Mouse (Mus musculus): ENCODE measurements around the gene Nfe2l3. TPM values are rescaled to one million over a fixed set of nuclear protein-coding genes. Genes with fewer than 3 reads are reported as not detected.
"Not testable (repeated sequence)": the region's sequence is repeated elsewhere in the genome, so short reads cannot be mapped to it uniquely, and the experiment has no call there.

Nfe2l3 gene
- polyA plus RNA-seq, 1 experiment from 2014 or later, result 4.0 TPM

GRCm38 (mm10) chr6:51470311-51471178, 38.1 kb downstream of the Nfe2l3 start, which contains the start of gene Cbx3:
Cbx3 (plus strand) TSS chr6:51470360.
- no peaks in the 10 kb centered on the region for H3K27me3 ChIP-seq (replicated peaks; ENCODE audit: control insufficient read depth, insufficient read depth, low read length)
- under 1% methylated on average over 36 of the region's 99 CpGs for WGBS
- DNase-seq (ENCODE audit: low spot score), result peak; percentile 97

GRCm38 (mm10) chr6:51471179-51471505, 38.7 kb downstream of the Nfe2l3 start:
- peaks cover 24% of the 10 kb centered on the region for H3K4me1 ChIP-seq (ENCODE audit: control insufficient read depth, insufficient read depth, low read length)

More at GRCm38 (mm10) chr6:51470311-51471178, 38.1 kb downstream of the Nfe2l3 start, which contains the start of gene Cbx3:
- peak within 1 kb of the TSS; percentile 100 for H3K9ac ChIP-seq (ENCODE audit: low read depth, low read length)
- H3K4me3 ChIP-seq (ENCODE audit: low read depth, low read length), result peak within 1 kb of the TSS; percentile 100
- H3K9me3 ChIP-seq (ENCODE audit: control insufficient read depth, low read length), result no peaks in the 10 kb centered on the region
- peaks cover 30% of the 10 kb centered on the region for H3K4me1 ChIP-seq (ENCODE audit: control insufficient read depth, insufficient read depth, low read length)
- peaks cover 48% of the 10 kb centered on the region for H3K36me3 ChIP-seq (ENCODE audit: control insufficient read depth, insufficient read depth, low read length)
- H3K27ac ChIP-seq (replicated peaks; ENCODE audit: low read depth, low read length), result peak within 1 kb of the TSS; percentile 100
- peak within 1 kb of the TSS; percentile 75 for H3K4me2 ChIP-seq (ENCODE audit: low read depth, low read length)
- ATAC-seq (ENCODE audit: low read depth), result peak; percentile 82

GRCm38 (mm10) chr6:51471782-51472181, 39.3 kb downstream of the Nfe2l3 start:
- ATAC-seq (ENCODE audit: low read depth), result no peak

More at GRCm38 (mm10) chr6:51471179-51471505, 38.7 kb downstream of the Nfe2l3 start:
- Histone ChIP-seq H3K4me3 (ENCODE audit: low read depth, low read length) (peak overlapping the region; percentile 100), H3K36me3 (ENCODE audit: control insufficient read depth, insufficient read depth, low read length) (peaks cover 48% of the 10 kb centered on the region), H3K9ac (ENCODE audit: low read depth, low read length) (peak overlapping the region; percentile 100), H3K27ac (replicated peaks; ENCODE audit: low read depth, low read length) (peak overlapping the region; percentile 100), H3K27me3 (replicated peaks; ENCODE audit: control insufficient read depth, insufficient read depth, low read length) (no peaks in the 10 kb centered on the region), H3K4me2 (ENCODE audit: low read depth, low read length) (peak overlapping the region; percentile 75), H3K9me3 (ENCODE audit: control insufficient read depth, low read length) (no peaks in the 10 kb centered on the region)
- ATAC-seq (ENCODE audit: low read depth) (no peak), DNase-seq (ENCODE audit: low spot score) (no peak)
- WGBS, result 1% methylated on average over 10 of the region's 10 CpGs

GRCm38 (mm10) chr6:51472213-51472612, 39.7 kb downstream of the Nfe2l3 start:
- 36% methylated on average over 4 of the region's 4 CpGs for WGBS
- no peaks in the 10 kb centered on the region for H3K27me3 ChIP-seq (replicated peaks; ENCODE audit: control insufficient read depth, insufficient read depth, low read length)
- H3K4me2 ChIP-seq (ENCODE audit: low read depth, low read length), result peak overlapping the region; percentile 75
- DNase-seq (ENCODE audit: low spot score) (no peak), ATAC-seq (ENCODE audit: low read depth) (no peak)
- H3K9ac ChIP-seq (ENCODE audit: low read depth, low read length), result peak overlapping the region; percentile 100
- no peaks in the 10 kb centered on the region for H3K9me3 ChIP-seq (ENCODE audit: control insufficient read depth, low read length)
- H3K27ac ChIP-seq (replicated peaks; ENCODE audit: low read depth, low read length), result 0 out of 2 replicates have a peak overlapping the region, but pooled peaks have one; percentile 6
- H3K4me1 ChIP-seq (ENCODE audit: control insufficient read depth, insufficient read depth, low read length), result peaks cover 20% of the 10 kb centered on the region
- peak overlapping the region; percentile 100 for H3K4me3 ChIP-seq (ENCODE audit: low read depth, low read length)
- peaks cover 46% of the 10 kb centered on the region for H3K36me3 ChIP-seq (ENCODE audit: control insufficient read depth, insufficient read depth, low read length)

More at GRCm38 (mm10) chr6:51471782-51472181, 39.3 kb downstream of the Nfe2l3 start:
- Histone ChIP-seq H3K27ac (replicated peaks; ENCODE audit: low read depth, low read length) (peak overlapping the region; percentile 100), H3K9me3 (ENCODE audit: control insufficient read depth, low read length) (no peaks in the 10 kb centered on the region), H3K4me3 (ENCODE audit: low read depth, low read length) (peak overlapping the region; percentile 100), H3K4me2 (ENCODE audit: low read depth, low read length) (peak overlapping the region; percentile 75), H3K4me1 (ENCODE audit: control insufficient read depth, insufficient read depth, low read length) (peaks cover 20% of the 10 kb centered on the region), H3K36me3 (ENCODE audit: control insufficient read depth, insufficient read depth, low read length) (peaks cover 46% of the 10 kb centered on the region), H3K27me3 (replicated peaks; ENCODE audit: control insufficient read depth, insufficient read depth, low read length) (no peaks in the 10 kb centered on the region), H3K9ac (ENCODE audit: low read depth, low read length) (peak overlapping the region; percentile 100)
- DNase-seq (ENCODE audit: low spot score), result no peak
- 5% methylated on average over 3 of the region's 3 CpGs for WGBS

GRCm38 (mm10) chr6:51479136-51479731, 46.8 kb downstream of the Nfe2l3 start:
- DNase-seq (ENCODE audit: low spot score), result no peak
- H3K27me3 ChIP-seq (replicated peaks; ENCODE audit: control insufficient read depth, insufficient read depth, low read length), result no peaks in the 10 kb centered on the region
- no peaks in the 10 kb centered on the region for H3K9me3 ChIP-seq (ENCODE audit: control insufficient read depth, low read length)
- no peak overlapping the region for H3K4me3 ChIP-seq (ENCODE audit: low read depth, low read length)
- ATAC-seq (ENCODE audit: low read depth), result no peak
- no peak overlapping the region for H3K4me2 ChIP-seq (ENCODE audit: low read depth, low read length)
- WGBS, result 94% methylated on average over 4 of the region's 4 CpGs
- H3K4me1 ChIP-seq (ENCODE audit: control insufficient read depth, insufficient read depth, low read length), result no peaks in the 10 kb centered on the region
- no peak overlapping the region for H3K27ac ChIP-seq (replicated peaks; ENCODE audit: low read depth, low read length)
- no peak overlapping the region for H3K9ac ChIP-seq (ENCODE audit: low read depth, low read length)
- peaks cover 83% of the 10 kb centered on the region for H3K36me3 ChIP-seq (ENCODE audit: control insufficient read depth, insufficient read depth, low read length)

- 94% methylated on average over 8 of the region's 8 CpGs for WGBS
- DNase-seq (ENCODE audit: low spot score) (no peak), ATAC-seq (ENCODE audit: low read depth) (no peak)
- H3K4me1 ChIP-seq (ENCODE audit: control insufficient read depth, insufficient read depth, low read length), result no peaks in the 10 kb centered on the region
- H3K27me3 ChIP-seq (replicated peaks; ENCODE audit: control insufficient read depth, insufficient read depth, low read length), result no peaks in the 10 kb centered on the region
- peaks cover 64% of the 10 kb centered on the region for H3K36me3 ChIP-seq (ENCODE audit: control insufficient read depth, insufficient read depth, low read length)
- H3K9me3 ChIP-seq (ENCODE audit: control insufficient read depth, low read length), result no peaks in the 10 kb centered on the region
- no peak overlapping the region for H3K27ac ChIP-seq (replicated peaks; ENCODE audit: low read depth, low read length)
- no peak overlapping the region for H3K4me2 ChIP-seq (ENCODE audit: low read depth, low read length)
- H3K9ac ChIP-seq (ENCODE audit: low read depth, low read length), result no peak overlapping the region
- no peak overlapping the region for H3K4me3 ChIP-seq (ENCODE audit: low read depth, low read length)
Measured at GRCm38 (mm10) chr6:51481548-51481947, 49.1 kb downstream of the Nfe2l3 start.

- Histone ChIP-seq H3K9ac (ENCODE audit: low read depth, low read length) (no peak overlapping the region), H3K4me3 (ENCODE audit: low read depth, low read length) (no peak overlapping the region), H3K27me3 (replicated peaks; ENCODE audit: control insufficient read depth, insufficient read depth, low read length) (no peaks in the 10 kb centered on the region), H3K27ac (replicated peaks; ENCODE audit: low read depth, low read length) (no peak overlapping the region), H3K9me3 (ENCODE audit: control insufficient read depth, low read length) (0 out of 2 replicates have a peak, but pooled peaks cover 8% of the 10 kb centered on the region), H3K36me3 (ENCODE audit: control insufficient read depth, insufficient read depth, low read length) (peaks cover 44% of the 10 kb centered on the region), H3K4me1 (ENCODE audit: control insufficient read depth, insufficient read depth, low read length) (no peaks in the 10 kb centered on the region), H3K4me2 (ENCODE audit: low read depth, low read length) (no peak overlapping the region)
- ATAC-seq (ENCODE audit: low read depth) (0 out of 2 replicates have a peak, but pooled peaks have one; percentile 17), DNase-seq (ENCODE audit: low spot score) (no peak)
- 98% methylated on average over 3 of the region's 3 CpGs for WGBS
Measured at GRCm38 (mm10) chr6:51483861-51484260, 51.4 kb downstream of the Nfe2l3 start.

- WGBS, result 91% methylated on average over 8 of the region's 8 CpGs
Measured at GRCm38 (mm10) chr6:51484556-51484955, 52.1 kb downstream of the Nfe2l3 start.

More at GRCm38 (mm10) chr6:51484556-51484955, 52.1 kb downstream of the Nfe2l3 start:
- not testable (repeated sequence) for H3K4me2 ChIP-seq (ENCODE audit: low read depth, low read length); ATAC-seq (ENCODE audit: low read depth); H3K9ac ChIP-seq (ENCODE audit: low read depth, low read length); H3K27ac ChIP-seq (replicated peaks; ENCODE audit: low read depth, low read length); H3K9me3 ChIP-seq (ENCODE audit: control insufficient read depth, low read length); H3K27me3 ChIP-seq (replicated peaks; ENCODE audit: control insufficient read depth, insufficient read depth, low read length); H3K4me1 ChIP-seq (ENCODE audit: control insufficient read depth, insufficient read depth, low read length); H3K4me3 ChIP-seq (ENCODE audit: low read depth, low read length); DNase-seq (ENCODE audit: low spot score)
- H3K36me3 ChIP-seq (ENCODE audit: control insufficient read depth, insufficient read depth, low read length), result peaks cover 37% of the 10 kb centered on the region

Data from embryonic facial prominence, embryonic 14.5 days (tissue).